Mouse (Mus musculus): ENCODE measurements around the gene Gpr39.

DNA sequence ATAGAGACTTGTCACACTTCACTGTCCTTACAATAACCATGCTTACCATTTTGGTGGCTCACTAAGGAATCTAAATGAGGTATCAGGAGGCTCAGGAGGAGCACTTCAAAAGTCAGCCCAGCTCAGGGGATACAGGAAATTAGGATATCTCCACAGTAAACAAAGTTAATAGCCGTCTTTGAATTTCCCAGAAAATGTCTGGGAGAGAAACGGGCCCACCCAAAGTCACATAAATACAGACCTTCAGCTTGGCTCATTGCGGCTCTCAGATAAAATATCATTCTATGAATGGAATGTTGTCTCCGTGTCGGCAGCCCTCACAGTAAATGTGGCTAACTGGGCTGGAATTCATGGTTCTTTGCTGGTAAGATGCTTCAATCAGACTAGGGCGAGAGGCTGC is 42.3 kb downstream of the Gpr39 start:
- TF ChIP-seq CTCF (IDR thresholded peaks at IDR 0.05; ENCODE audit: extremely low read depth, insufficient read length, insufficient replicate concordance, low read depth, low read length): no peak
- no peak for TF ChIP-seq POLR2A (IDR thresholded peaks at IDR 0.05; ENCODE audit: low read depth, low read length)
